Mouse (Mus musculus): ENCODE measurements around the gene Ttc12. TPM values are rescaled to one million over a fixed set of nuclear protein-coding genes. Genes with fewer than 3 reads are reported as not detected.

The Ttc12 gene
- polyA plus RNA-seq, 1 experiment from 2014 or later = 0.15 TPM

- Histone ChIP-seq H3K9me3 (ENCODE audit: low read length) (no peaks in the 10 kb centered on the region), H3K27me3 (ENCODE audit: insufficient read depth, low read length) (no peaks in the 10 kb centered on the region), H3K36me3 (replicated peaks; ENCODE audit: insufficient read depth, low read length) (no peaks in the 10 kb centered on the region), H3K27ac (ENCODE audit: low read depth) (no peak overlapping the region), H3K4me1 (ENCODE audit: insufficient read depth) (no peaks in the 10 kb centered on the region), H3K9ac (replicated peaks) (no peak overlapping the region), H3K4me3 (ENCODE audit: low read depth, low read length) (no peak overlapping the region), H3K4me2 (ENCODE audit: low read depth, low read length) (no peak overlapping the region)
- 72% methylated on average over 4 of the region's 4 CpGs for WGBS (ENCODE audit: insufficient replicate concordance)
- no peak for ATAC-seq
- DNase-seq = no peak
- no peak for TF ChIP-seq CTCF (IDR thresholded peaks at IDR 0.05; ENCODE audit: low read depth)
Measured at GRCm38 (mm10) chr9:49502245-49502644, 16.2 kb upstream of the Ttc12 start.

- no peak overlapping the region for H3K4me3 ChIP-seq (ENCODE audit: low read depth, low read length)
- no peaks in the 10 kb centered on the region for H3K4me1 ChIP-seq (ENCODE audit: insufficient read depth)
- no peak for ATAC-seq
- no peak overlapping the region for H3K9ac ChIP-seq (replicated peaks)
- no peaks in the 10 kb centered on the region for H3K27me3 ChIP-seq (ENCODE audit: insufficient read depth, low read length)
- no peak overlapping the region for H3K27ac ChIP-seq (ENCODE audit: low read depth)
- no peaks in the 10 kb centered on the region for H3K9me3 ChIP-seq (ENCODE audit: low read length)
- no peak for DNase-seq
- WGBS (ENCODE audit: insufficient replicate concordance) = 58% methylated on average over 2 of the region's 2 CpGs
- no peak overlapping the region for H3K4me2 ChIP-seq (ENCODE audit: low read depth, low read length)
- TF ChIP-seq CTCF (IDR thresholded peaks at IDR 0.05; ENCODE audit: low read depth) (no peak), EP300 (IDR thresholded peaks at IDR 0.05; ENCODE audit: low read depth) (no peak)
- H3K36me3 ChIP-seq (replicated peaks; ENCODE audit: insufficient read depth, low read length) = no peaks in the 10 kb centered on the region
Measured at GRCm38 (mm10) chr9:49499878-49500277, 13.9 kb upstream of the Ttc12 start.

- H3K27ac ChIP-seq (ENCODE audit: low read depth) = no peak overlapping the region
- DNase-seq = peak; percentile 34
- H3K9ac ChIP-seq (replicated peaks) = no peak overlapping the region
- no peak for ATAC-seq
- no peaks in the 10 kb centered on the region for H3K27me3 ChIP-seq (ENCODE audit: insufficient read depth, low read length)
- H3K4me2 ChIP-seq (ENCODE audit: low read depth, low read length) = no peak overlapping the region
- no peaks in the 10 kb centered on the region for H3K36me3 ChIP-seq (replicated peaks; ENCODE audit: insufficient read depth, low read length)
- H3K9me3 ChIP-seq (ENCODE audit: low read length) = no peaks in the 10 kb centered on the region
- no peaks in the 10 kb centered on the region for H3K4me1 ChIP-seq (ENCODE audit: insufficient read depth)
- peak; percentile 90 for TF ChIP-seq CTCF (IDR thresholded peaks at IDR 0.05; ENCODE audit: low read depth)
- no peak for TF ChIP-seq EP300 (IDR thresholded peaks at IDR 0.05; ENCODE audit: low read depth)
- 11% methylated on average over 4 of the region's 4 CpGs for WGBS (ENCODE audit: insufficient replicate concordance)
- H3K4me3 ChIP-seq (ENCODE audit: low read depth, low read length) = no peak overlapping the region
Measured at GRCm38 (mm10) chr9:49493979-49494649, 8.1 kb upstream of the Ttc12 start.

GRCm38 (mm10) chr9:49490609-49491008 is 4.6 kb upstream of the Ttc12 start:
- ATAC-seq (no peak), DNase-seq (peak; percentile 6)
- no peaks in the 10 kb centered on the region for H3K36me3 ChIP-seq (replicated peaks; ENCODE audit: insufficient read depth, low read length)
- no peak overlapping the region for H3K4me3 ChIP-seq (ENCODE audit: low read depth, low read length)
- no peaks in the 10 kb centered on the region for H3K9me3 ChIP-seq (ENCODE audit: low read length)
- no peak for TF ChIP-seq EP300 (IDR thresholded peaks at IDR 0.05; ENCODE audit: low read depth)
- no peak for TF ChIP-seq CTCF (IDR thresholded peaks at IDR 0.05; ENCODE audit: low read depth)
- WGBS (ENCODE audit: insufficient replicate concordance) = 74% methylated on average over 4 of the region's 4 CpGs
- no peak overlapping the region for H3K9ac ChIP-seq (replicated peaks)
- no peak overlapping the region for H3K4me2 ChIP-seq (ENCODE audit: low read depth, low read length)
- no peak overlapping the region for H3K27ac ChIP-seq (ENCODE audit: low read depth)
- peaks cover 4% of the 10 kb centered on the region for H3K4me1 ChIP-seq (ENCODE audit: insufficient read depth)
- no peaks in the 10 kb centered on the region for H3K27me3 ChIP-seq (ENCODE audit: insufficient read depth, low read length)

GRCm38 (mm10) chr9:49488912-49489895 is 3.2 kb upstream of the Ttc12 start:
- 28% methylated on average over 16 of the region's 16 CpGs for WGBS (ENCODE audit: insufficient replicate concordance)
- H3K27ac ChIP-seq (ENCODE audit: low read depth) = no peak overlapping the region
- TF ChIP-seq EP300 (IDR thresholded peaks at IDR 0.05; ENCODE audit: low read depth) (no peak), CTCF (IDR thresholded peaks at IDR 0.05; ENCODE audit: low read depth) (peak; percentile 99)
- H3K9me3 ChIP-seq (ENCODE audit: low read length) = no peaks in the 10 kb centered on the region
- H3K4me3 ChIP-seq (ENCODE audit: low read depth, low read length) = no peak overlapping the region
- no peak overlapping the region for H3K4me2 ChIP-seq (ENCODE audit: low read depth, low read length)
- peaks cover 4% of the 10 kb centered on the region for H3K4me1 ChIP-seq (ENCODE audit: insufficient read depth)
- peak; percentile 49 for ATAC-seq
- peak; percentile 84 for DNase-seq
- no peaks in the 10 kb centered on the region for H3K36me3 ChIP-seq (replicated peaks; ENCODE audit: insufficient read depth, low read length)
- H3K27me3 ChIP-seq (ENCODE audit: insufficient read depth, low read length) = no peaks in the 10 kb centered on the region
- no peak overlapping the region for H3K9ac ChIP-seq (replicated peaks)

- Histone ChIP-seq H3K36me3 (replicated peaks; ENCODE audit: insufficient read depth, low read length) (no peaks in the 10 kb centered on the region), H3K4me3 (ENCODE audit: low read depth, low read length) (no peak overlapping the region), H3K4me1 (ENCODE audit: insufficient read depth) (peaks cover 4% of the 10 kb centered on the region), H3K4me2 (ENCODE audit: low read depth, low read length) (no peak overlapping the region), H3K9ac (replicated peaks) (no peak overlapping the region), H3K27ac (ENCODE audit: low read depth) (no peak overlapping the region), H3K9me3 (ENCODE audit: low read length) (no peaks in the 10 kb centered on the region), H3K27me3 (ENCODE audit: insufficient read depth, low read length) (no peaks in the 10 kb centered on the region)
- DNase-seq = peak; percentile 8
- WGBS (ENCODE audit: insufficient replicate concordance) = 68% methylated on average over 7 of the region's 7 CpGs
- no peak for ATAC-seq
- no peak for TF ChIP-seq EP300 (IDR thresholded peaks at IDR 0.05; ENCODE audit: low read depth)
- TF ChIP-seq CTCF (IDR thresholded peaks at IDR 0.05; ENCODE audit: low read depth) = no peak
Measured at GRCm38 (mm10) chr9:49488258-49488657, 2.2 kb upstream of the Ttc12 start.

Measured in liver, postnatal 0 days (tissue).